Mouse (Mus musculus) heart, adult 2 months (tissue): Measurements from ENCODE around the gene Srgap1. TPM values are rescaled to one million over a fixed set of nuclear protein-coding genes. Genes with fewer than 3 reads are reported as not detected.

Experiments
- DNase-seq, 2 experiments: peaks; one replicate each; pipeline ENCODE4 v3.0.0; 2021
- H3K27ac ChIP-seq: fragments of 200-600 bp; 2 replicates; pipeline ENCODE4 v1.8.1; 2022
- H3K27me3 ChIP-seq: fragments of 200-500 bp; 2 replicates; pipeline ENCODE4 v1.6.1; 2012; ENCODE audit warnings: mild to moderate bottlenecking, low read length, inconsistent platforms, mixed read lengths; ENCODE audit not compliant: control insufficient read depth, insufficient read depth
- H3K36me3 ChIP-seq: fragments of 200-500 bp; 2 replicates; pipeline ENCODE4 v1.6.1; 2012; ENCODE audit warnings: low read length, inconsistent platforms; ENCODE audit not compliant: control insufficient read depth, insufficient read depth
- H3K4me1 ChIP-seq: fragments of 200-500 bp; 2 replicates; pipeline ENCODE4 v1.6.1; 2011; ENCODE audit warnings: low read length; ENCODE audit not compliant: control insufficient read depth, insufficient read depth
- H3K4me3 ChIP-seq: fragments of 200-600 bp; 2 replicates; pipeline ENCODE4 v1.8.1; 2022
- H3K79me2 ChIP-seq: fragments of 200-500 bp; replicated peaks from 2 replicates; pipeline ENCODE4 v1.6.1; 2012; ENCODE audit warnings: mild to moderate bottlenecking, inconsistent platforms, low read length, moderate library complexity, mixed read lengths; ENCODE audit not compliant: control insufficient read depth, insufficient read depth
- H3K9ac ChIP-seq: fragments of 200-500 bp; 2 replicates; pipeline ENCODE4 v1.6.1; 2012; ENCODE audit warnings: low read depth, mild to moderate bottlenecking, control low read depth, inconsistent platforms, low read length, mixed read lengths
- CTCF ChIP-seq: fragments of 200-600 bp; IDR thresholded peaks from 2 replicates; pipeline ENCODE4 v1.8.1; 2022; ENCODE audit warnings: antibody characterized with exemption, mild to moderate bottlenecking, moderate library complexity
- EP300 ChIP-seq: fragments of 200-500 bp; IDR thresholded peaks from 2 replicates; pipeline ENCODE4 v1.6.1; 2011; ENCODE audit warnings: low read depth, low read length, control low read depth; ENCODE audit not compliant: insufficient read depth
- POLR2A ChIP-seq: fragments of 200-500 bp; IDR thresholded peaks from 2 replicates; pipeline ENCODE4 v1.6.1; 2011; ENCODE audit warnings: mild to moderate bottlenecking, low read depth, low read length, control low read depth; ENCODE audit not compliant: insufficient read depth
- WGBS: fragments of 180-500 bp; shearing (Covaris S2); methylation state at CpG from one replicate; pipeline ENCODE4 v1.1.7; 2018; 5-methylcytosine and 5-hydroxymethylcytosine counted together
- intact Hi-C: fragments of 180-260 bp; cut with DNase I; formaldehyde crosslinking; loops from one replicate; pipeline ENCODE4 v1.15.1; 2025
- polyA plus RNA-seq: library from polyadenylated mRNA; depleted of rRNA; stranded (reverse); fragments of >200 nt; gene quantifications from 2 replicates; pipeline ENCODE4 v1.2.3, GENCODE M21; 2012
- total RNA-seq, 2 experiments: library from RNA; stranded (reverse); gene quantifications; 2 replicates each; pipeline ENCODE4 v1.2.3; 2021

Gene Srgap1
- total and polyA plus RNA-seq, 3 experiments = 1.1 to 2.1 (median 1.3) TPM

- TF ChIP-seq CTCF (no peak), EP300 (no peak)
- Histone ChIP-seq H3K27ac (no peak overlapping the region), H3K4me1 (peaks cover 2% of the 10 kb centered on the region; the same call in 1 of the 2 replicates), H3K27me3 (no peaks in the 10 kb centered on the region), H3K4me3 (no peak overlapping the region), H3K36me3 (no peaks in the 10 kb centered on the region), H3K9ac (no peak overlapping the region), H3K79me2 (no peaks in the 10 kb centered on the region)
- DNase-seq = no peak
- intact Hi-C loops = no loop called here
- WGBS = 63% methylated on average over 9 of the region's 9 CpGs
Measured at GRCm38 (mm10) chr10:121885512-121886218, 161.4 kb downstream of the Srgap1 start.

GRCm38 (mm10) chr10:121882461-121882860 is 164.7 kb downstream of the Srgap1 start:
- intact Hi-C loops = no loop called here
- H3K79me2 ChIP-seq = no peaks in the 10 kb centered on the region
- no peak overlapping the region for H3K9ac ChIP-seq
- TF ChIP-seq CTCF = no peak
- TF ChIP-seq POLR2A = no peak
- no peak for TF ChIP-seq EP300
- 72% methylated on average over 6 of the region's 6 CpGs for WGBS
- H3K27ac ChIP-seq = no peak overlapping the region
- DNase-seq = no peak
- H3K4me3 ChIP-seq = no peak overlapping the region
- H3K27me3 ChIP-seq = no peaks in the 10 kb centered on the region
- H3K4me1 ChIP-seq = peaks cover 2% of the 10 kb centered on the region; the same call in 1 of the 2 replicates
- H3K36me3 ChIP-seq = no peaks in the 10 kb centered on the region

GRCm38 (mm10) chr10:121878855-121879254 is 168.3 kb downstream of the Srgap1 start:
- intact Hi-C loops = no loop called here
- Histone ChIP-seq H3K79me2 (no peaks in the 10 kb centered on the region), H3K4me1 (no peaks in the 10 kb centered on the region), H3K27me3 (no peaks in the 10 kb centered on the region), H3K4me3 (no peak overlapping the region), H3K9ac (no peak overlapping the region), H3K27ac (no peak overlapping the region), H3K36me3 (no peaks in the 10 kb centered on the region)
- TF ChIP-seq CTCF (no peak), POLR2A (no peak), EP300 (no peak)
- WGBS = 53% methylated on average over 7 of the region's 7 CpGs
- DNase-seq = no peak

- no peaks in the 10 kb centered on the region for H3K27me3 ChIP-seq
- H3K4me1 ChIP-seq = no peaks in the 10 kb centered on the region
- no peak overlapping the region for H3K9ac ChIP-seq
- intact Hi-C loops = no loop called here
- H3K27ac ChIP-seq = no peak overlapping the region
- H3K79me2 ChIP-seq = no peaks in the 10 kb centered on the region
- TF ChIP-seq EP300 (no peak), CTCF (no peak), POLR2A (no peak)
- H3K4me3 ChIP-seq = no peak overlapping the region
- no peak for DNase-seq
- 74% methylated on average over 9 of the region's 9 CpGs for WGBS
- H3K36me3 ChIP-seq = no peaks in the 10 kb centered on the region
Measured at GRCm38 (mm10) chr10:121877906-121878305, 169.2 kb downstream of the Srgap1 start.

- Histone ChIP-seq H3K36me3 (no peaks in the 10 kb centered on the region; the same call in 1 of the 2 replicates), H3K9ac (no peak overlapping the region), H3K27me3 (no peaks in the 10 kb centered on the region), H3K4me1 (no peaks in the 10 kb centered on the region), H3K79me2 (no peaks in the 10 kb centered on the region), H3K27ac (no peak overlapping the region), H3K4me3 (no peak overlapping the region)
- TF ChIP-seq EP300 (no peak), CTCF (no peak), POLR2A (no peak)
- WGBS = 51% methylated on average over 4 of the region's 4 CpGs
- intact Hi-C loops = no loop called here
- no peak for DNase-seq
Measured at GRCm38 (mm10) chr10:121873063-121873489, 174.0 kb downstream of the Srgap1 start.

GRCm38 (mm10) chr10:121869941-121870340 is 177.2 kb downstream of the Srgap1 start:
- H3K27ac ChIP-seq = no peak overlapping the region
- DNase-seq = peak in 1 of 2 experiments; percentile 14
- no peaks in the 10 kb centered on the region for H3K4me1 ChIP-seq
- H3K27me3 ChIP-seq = no peaks in the 10 kb centered on the region
- no peaks in the 10 kb centered on the region; the same call in 1 of the 2 replicates for H3K36me3 ChIP-seq
- no peak overlapping the region for H3K4me3 ChIP-seq
- H3K9ac ChIP-seq = no peak overlapping the region
- no peaks in the 10 kb centered on the region for H3K79me2 ChIP-seq
- intact Hi-C loops = no loop called here
- TF ChIP-seq CTCF (no peak), EP300 (no peak), POLR2A (no peak)
- WGBS = 35% methylated on average over 8 of the region's 8 CpGs
